Mouse (Mus musculus) liver, embryonic 11.5 days (tissue): ENCODE results near the gene 4930438A08Rik. TPM values are rescaled to one million over a fixed set of nuclear protein-coding genes. Genes with fewer than 3 reads are reported as not detected.

Experiments
- polyA plus RNA-seq: library from polyadenylated mRNA; unstranded; fragments of >200 nt; fragmentation: Nextera tagmentation; extraction: Ambion mirVana; gene quantifications from 2 replicates; pipeline ENCODE4 v1.2.1, GENCODE M21; 2014

Gene 4930438A08Rik
- polyA plus RNA-seq, 1 experiment from 2014 or later: 0.30 TPM

Other genes with a start within 250 kb of the 4930438A08Rik start
- not detected in 2 replicates for gene Gm12248, start 181.7 kb upstream of the 4930438A08Rik start, polyA plus RNA-seq
- gene Cnot8, start 170.6 kb upstream of the 4930438A08Rik start, polyA plus RNA-seq: 75.7 and 77.6 TPM in 2 replicates
- gene Gemin5, start 106.3 kb upstream of the 4930438A08Rik start, polyA plus RNA-seq: 36.6 and 41.1 TPM in 2 replicates
- gene Mrpl22, start 103.1 kb upstream of the 4930438A08Rik start, polyA plus RNA-seq: 178 and 190 TPM in 2 replicates
- gene Igtp, start 75.2 kb upstream of the 4930438A08Rik start, polyA plus RNA-seq: 5.0 and 5.5 TPM in 2 replicates
- gene Irgm2, start 75.2 kb upstream of the 4930438A08Rik start, polyA plus RNA-seq: 2.3 and 2.5 TPM in 2 replicates
- 18.3 and 19.2 TPM in 2 replicates for gene Zfp692, start 32.3 kb downstream of the 4930438A08Rik start, polyA plus RNA-seq
- gene Zfp672, start 55.5 kb downstream of the 4930438A08Rik start, polyA plus RNA-seq: 50.6 and 50.7 TPM in 2 replicates
- gene Sh3bp5l, start 55.9 kb downstream of the 4930438A08Rik start, polyA plus RNA-seq: 20.5 and 25.3 TPM in 2 replicates
- 0.14 and 0.27 TPM in 2 replicates for gene Lypd8, start 104.2 kb downstream of the 4930438A08Rik start, polyA plus RNA-seq
- not detected in 2 replicates for gene 1810065E05Rik, start 146.3 kb downstream of the 4930438A08Rik start, polyA plus RNA-seq
- not detected in 2 replicates for gene Gm12253, start 157.8 kb downstream of the 4930438A08Rik start, polyA plus RNA-seq
- gene Lypd9, start 178.1 kb downstream of the 4930438A08Rik start, polyA plus RNA-seq: not detected in 2 replicates
- not detected in 2 replicates for gene Olfr30, start 187.5 kb downstream of the 4930438A08Rik start, polyA plus RNA-seq
- gene Olfr332, start 217.8 kb downstream of the 4930438A08Rik start, polyA plus RNA-seq: not detected in 2 replicates
- gene Olfr331, start 227.8 kb downstream of the 4930438A08Rik start, polyA plus RNA-seq: not detected in 2 replicates